Mouse (Mus musculus) embryo, embryonic 10 days (tissue): ENCODE data around the gene Incenp.
A peak's percentile ranks its signal among the peaks of the same experiment; 100 is the strongest.
"Not testable (repeated sequence)": the region's sequence is repeated elsewhere in the genome, so short reads cannot be mapped to it uniquely, and the experiment has no call there.

Experiments
- DNase-seq: peaks from one replicate; pipeline ENCODE4 v3.0.0-alpha.2; 2015; ENCODE audit warnings: low spot score

Incenp gene

DNA sequence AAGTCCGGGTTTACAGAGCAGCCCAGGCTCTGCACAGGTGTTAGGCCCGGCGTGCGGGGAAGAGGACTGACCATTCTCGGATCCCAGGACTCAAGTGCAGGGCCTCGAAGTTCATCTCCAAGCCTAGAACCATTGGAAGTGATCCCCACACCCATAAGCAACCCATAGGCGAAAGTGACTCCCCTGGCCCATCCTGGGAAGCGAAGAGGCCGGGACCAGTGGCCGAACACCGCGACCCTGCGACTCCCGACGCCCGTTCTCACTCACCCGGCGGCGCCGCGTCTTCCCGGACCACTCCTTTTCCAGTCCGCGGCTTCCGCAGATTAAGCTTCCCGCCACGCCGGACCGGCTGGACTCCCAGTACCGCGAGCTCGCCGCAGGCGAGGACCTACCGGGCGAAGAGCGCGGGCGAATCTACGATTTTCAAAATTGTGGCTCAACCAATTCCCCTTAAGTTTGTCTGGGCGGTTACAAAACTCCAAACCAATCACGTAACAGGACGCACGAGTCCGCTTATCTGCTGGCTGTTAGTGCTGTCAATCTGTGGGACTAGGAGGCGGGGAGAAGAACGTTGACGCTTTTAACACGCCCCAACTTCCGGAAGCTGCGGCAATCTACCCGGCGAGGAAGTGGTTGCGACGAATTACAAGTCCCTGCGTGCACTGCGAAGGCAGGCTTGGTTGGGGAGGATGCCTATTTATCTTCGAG lies at the start of gene Incenp:
TSS of gene Incenp (minus strand) at position 480 of the 708 bp plus-strand sequence.
- DNase-seq = peak; percentile 98

DNA sequence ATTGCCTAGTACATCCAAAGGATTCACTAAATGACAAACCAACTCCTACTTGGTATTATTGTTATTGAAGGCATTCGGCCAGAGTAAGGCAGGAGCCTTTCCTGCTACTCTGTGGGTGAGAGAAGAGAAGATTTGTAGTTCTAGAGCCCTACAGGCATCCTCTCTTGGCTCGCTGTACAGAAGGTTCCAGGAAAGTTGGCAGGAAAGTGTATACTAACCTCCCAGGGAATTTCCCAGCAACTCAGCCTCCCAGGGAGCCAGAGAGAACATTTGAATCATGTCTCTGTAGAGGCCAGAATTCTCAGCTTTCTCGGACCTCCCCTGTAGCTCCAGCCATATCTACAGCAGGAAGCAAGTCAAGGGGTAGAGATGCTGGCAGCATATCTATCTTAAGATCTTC lies 47.6 kb upstream of the Incenp start:
- no peak for DNase-seq

DNA sequence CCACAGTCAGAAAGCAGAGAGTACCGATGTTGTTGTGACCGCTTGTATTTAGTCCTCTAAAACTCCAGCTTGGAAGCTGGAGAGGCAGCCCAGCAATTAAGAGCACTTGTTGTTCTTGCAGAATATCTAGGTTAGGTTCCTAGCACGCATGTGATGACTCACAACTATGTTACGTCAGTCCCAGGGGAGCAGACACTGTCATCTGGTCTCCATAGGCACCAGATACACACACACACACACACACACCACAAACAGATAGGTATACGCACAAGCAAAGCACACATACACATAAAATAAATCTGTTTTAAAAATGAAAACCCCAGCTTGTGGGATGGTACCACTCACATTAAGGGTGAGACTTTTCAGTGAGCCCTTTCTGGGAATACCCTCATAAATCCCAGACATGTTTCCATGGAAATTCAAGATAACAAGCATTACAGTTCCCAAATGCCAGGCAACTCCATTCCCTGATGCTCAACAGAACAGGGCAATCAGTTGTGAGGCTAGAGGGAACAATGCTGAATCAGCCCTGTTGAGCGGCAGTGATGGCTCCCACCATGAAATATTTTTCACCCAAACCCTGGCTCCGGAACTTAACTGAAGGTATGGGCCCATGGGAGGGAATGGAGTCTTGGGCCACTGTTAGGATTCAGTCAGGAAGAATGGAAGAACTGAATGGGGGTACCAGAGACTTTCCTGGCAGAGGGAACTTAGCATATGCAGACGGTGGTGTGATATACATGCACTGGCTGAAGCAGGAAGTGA lies 46.6 kb upstream of the Incenp start:
- no peak for DNase-seq

DNA sequence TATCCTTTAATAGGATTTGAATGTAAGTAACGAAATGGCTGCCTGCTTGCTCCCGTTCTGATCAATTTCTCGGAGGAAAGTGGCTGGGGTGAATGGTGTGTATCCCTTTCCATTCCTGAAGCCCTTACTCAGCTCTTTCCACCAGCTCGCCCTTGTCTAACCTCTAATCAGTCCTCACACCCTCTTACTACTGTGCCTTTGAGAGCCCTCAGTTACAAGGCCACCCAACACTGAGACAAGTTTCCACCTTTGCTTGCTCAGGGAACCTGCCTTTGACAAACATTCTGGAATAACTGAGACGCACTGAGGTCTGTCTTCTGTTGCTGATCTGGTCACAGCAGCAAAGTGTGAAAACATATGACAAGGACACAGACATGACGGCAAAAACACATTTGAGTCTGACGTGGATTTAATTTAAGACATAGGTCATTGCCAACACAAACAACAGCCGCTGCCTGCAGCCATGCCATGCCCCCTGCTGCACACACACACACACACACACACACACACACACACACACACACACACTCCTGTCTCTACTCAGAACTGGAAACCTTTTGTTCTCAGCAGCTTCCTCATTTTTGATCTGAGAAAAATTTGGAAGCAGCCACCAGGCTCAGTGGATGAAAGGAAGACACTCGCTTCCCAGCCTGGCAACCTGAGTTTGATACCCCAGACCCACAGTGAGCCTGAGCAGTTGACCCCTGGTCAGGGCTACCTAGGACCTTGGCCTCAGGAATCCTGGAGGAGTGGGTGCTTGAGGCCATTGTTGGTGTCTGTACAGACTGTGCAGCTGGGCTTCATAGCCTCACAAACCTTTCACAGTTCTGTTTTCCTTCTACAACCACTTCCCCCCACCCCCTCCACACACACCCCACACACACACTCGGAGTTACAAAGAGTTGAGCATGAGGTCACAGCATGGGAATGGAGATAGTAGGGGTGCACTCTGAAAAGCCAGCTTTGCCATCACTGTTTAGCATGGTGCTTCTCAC lies 43.5 kb upstream of the Incenp start:
- DNase-seq = no peak

DNA sequence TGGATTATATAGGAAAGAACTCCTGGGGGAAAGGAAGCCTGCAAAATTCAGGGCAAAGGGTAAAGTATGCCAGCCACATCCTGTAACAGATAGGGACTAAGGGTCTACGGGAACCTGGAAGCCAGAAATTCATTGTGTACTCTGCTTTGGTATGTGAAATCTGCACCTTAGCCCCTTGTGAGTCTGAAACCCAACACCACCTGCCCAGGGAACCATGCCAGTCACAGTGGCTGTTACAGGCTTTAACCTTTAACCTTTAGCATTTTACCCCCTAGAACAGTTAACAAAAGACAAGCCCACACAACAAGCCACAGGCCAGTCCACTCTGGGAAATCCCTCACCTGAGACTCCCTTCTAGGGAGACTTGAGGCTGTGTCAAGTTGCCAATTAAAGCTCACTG lies 42.5 kb upstream of the Incenp start:
- peak; percentile 26 for DNase-seq

DNA sequence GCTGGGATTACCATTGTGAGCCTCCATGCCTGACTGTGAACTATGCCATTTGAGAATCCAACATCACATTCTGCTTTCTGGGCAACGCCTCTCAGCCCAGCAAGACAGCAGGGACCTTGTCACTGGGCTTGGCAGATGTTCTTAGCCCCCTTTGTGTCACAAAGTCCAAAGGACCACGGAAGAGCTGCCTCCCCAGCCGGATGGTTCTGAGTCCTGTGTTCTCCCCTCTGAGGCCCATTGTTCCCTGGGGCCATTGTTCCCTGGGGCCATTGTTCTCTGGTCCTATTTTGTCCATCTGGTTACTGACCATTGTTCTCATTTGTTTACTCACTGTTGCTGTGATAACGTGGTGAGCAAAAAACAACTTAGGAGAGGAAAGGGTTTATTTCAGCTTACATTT lies 41.6 kb upstream of the Incenp start:
- peak; percentile 21 for DNase-seq

DNA sequence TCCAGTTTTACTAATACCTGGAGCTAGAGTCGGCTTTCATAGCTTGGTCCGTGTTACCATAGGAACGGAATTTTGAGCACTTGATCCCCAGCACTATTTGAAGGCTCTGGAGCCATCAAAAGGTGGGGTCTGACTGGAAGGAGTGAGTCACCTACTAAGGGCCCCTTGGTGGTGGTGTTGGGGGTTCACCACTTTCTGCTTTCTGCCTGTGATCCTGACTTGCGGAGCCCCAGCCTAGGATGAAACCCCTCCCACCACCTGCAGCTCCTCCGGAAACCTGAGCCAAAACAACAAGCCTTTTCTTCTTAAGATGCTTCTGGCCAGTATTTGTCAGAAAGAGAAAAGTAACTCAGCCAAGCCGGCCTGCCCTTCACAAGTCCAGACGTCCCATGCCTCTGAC lies 40.5 kb upstream of the Incenp start:
- DNase-seq = no peak

DNA sequence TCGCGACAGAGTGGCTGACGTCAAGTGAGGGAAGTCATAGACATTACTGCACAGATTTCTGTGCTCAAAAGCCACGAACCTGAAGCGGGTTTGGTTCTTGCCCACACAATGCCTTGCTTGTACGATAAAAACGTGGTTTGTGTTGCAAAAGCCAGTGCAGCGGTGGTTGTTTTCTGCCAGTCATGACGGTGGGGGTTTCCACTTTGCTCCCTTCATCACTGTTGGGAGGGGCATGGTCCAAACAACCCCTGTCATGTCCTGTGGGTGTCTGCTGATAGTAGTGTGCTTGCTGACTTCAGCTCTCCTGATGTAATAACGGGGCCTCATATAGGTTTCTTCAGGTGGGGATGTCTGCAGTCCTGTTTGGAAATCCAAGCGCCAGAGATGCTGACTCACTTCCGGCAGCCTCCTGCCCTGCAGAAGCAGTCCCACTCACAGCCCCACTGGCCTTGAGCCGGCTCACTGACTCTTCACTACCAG lies 39.5 kb upstream of the Incenp start:
- no peak for DNase-seq

DNA sequence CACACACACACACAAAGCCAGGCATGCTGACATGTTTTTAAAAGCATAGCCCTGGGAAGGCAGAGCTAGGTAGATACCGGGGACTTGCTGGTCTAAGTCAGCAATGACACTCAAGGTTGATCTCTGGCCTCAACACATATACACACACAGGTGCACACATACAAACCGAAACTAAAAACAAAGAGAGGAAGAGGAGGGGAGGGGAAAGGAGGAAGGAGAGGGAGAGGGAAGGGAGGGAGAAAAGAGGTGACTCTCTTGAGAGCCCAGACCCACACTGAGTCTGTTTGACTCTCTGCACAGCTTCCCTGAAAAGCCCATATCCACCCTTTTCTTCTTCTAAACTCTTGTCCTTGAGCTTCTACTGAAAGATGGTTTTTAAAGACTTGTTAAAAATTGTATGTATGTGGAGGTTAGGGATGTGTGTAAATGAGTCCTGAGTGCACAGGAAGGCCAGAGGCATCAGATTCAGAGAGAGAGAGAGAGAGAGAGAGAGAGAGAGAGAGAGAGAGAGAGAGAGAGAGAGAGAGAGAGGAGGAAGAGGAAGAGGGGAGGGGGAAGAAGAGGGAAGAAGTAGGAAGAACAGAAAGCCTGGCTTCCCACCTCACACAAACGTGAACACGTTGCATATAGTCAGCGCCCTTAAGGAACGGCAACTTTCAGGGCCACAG lies 38.9 kb upstream of the Incenp start:
- no peak for DNase-seq

DNA sequence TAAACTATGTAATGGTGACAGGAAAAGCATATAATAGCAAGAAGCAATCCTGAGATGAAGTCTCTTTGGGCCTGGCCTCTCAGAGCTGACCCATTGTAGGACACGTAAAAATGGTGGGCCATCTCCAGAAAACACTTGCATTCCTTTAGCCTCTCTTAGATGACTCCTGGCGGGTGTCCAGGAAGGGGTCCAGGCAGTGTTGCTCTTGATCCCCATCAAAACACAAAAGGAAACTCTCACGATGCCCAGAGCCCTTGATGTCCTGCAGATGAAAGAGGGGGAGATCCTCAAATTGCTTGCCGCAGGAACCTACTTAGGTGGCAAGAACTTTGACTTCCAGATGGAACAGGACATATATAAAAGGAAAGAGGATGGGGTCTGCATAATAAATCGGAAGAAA lies 38.1 kb upstream of the Incenp start:
- no peak for DNase-seq

DNA sequence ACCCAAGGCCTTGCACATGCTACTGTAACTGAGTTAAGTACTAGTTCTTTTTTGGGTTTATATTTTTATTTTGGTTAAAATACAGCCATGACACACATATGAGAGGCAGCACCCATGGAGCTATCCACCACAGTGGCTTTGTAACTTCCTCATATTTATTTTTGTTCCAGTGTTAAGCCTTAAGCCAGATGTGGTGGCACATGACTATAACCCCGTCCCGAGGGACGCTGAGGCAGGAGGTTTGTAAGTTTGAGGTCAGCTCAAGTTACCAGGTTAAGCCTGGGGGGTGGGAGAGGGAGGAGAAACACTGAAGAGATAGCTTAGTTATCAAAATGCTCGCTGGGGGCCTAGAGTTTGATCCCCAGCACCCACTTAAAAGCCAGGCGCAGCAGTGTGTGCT lies 37.2 kb upstream of the Incenp start:
- no peak for DNase-seq

DNA sequence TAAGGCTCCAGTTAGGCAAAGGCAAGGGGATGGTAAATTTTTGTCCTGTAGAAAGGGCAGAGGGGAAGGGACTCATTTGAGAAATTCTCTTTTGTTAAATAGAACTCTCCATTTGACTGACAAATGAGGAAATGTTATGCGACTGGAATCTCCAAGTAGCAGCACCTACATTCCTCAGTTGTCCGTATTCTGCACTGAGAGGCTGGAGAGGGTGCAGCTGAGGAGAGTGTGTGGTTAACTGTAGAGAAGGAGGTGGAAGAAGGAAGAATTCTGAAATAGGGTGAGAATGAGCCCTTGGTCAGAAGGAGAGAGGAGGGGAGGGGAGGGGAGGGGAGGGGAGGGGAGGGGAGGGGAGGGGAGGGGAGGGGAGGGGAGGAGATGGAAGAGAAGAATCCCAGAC lies 34.6 kb upstream of the Incenp start:
- no peak for DNase-seq

DNA sequence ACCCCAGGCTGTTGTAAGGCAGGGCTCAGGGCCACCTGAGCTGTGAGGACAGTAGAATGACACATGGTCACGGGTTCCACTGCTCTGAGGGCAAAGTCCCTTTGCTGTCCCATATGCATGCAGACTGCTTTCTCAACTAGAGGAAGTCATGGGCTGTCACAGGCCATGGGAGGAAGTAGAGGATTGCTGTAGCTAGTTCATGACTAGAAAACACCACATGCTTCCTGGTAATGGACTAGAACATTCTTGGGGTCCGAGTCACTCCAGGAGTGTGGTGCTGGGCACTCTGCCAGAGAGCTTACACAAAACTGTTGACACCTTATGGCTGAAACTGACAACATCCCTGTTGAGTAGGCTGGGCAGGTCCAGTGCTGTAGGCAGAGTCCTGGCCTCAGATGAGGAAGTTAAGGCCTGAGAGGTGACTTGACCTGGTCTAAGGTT lies 31.8 kb upstream of the Incenp start:
- DNase-seq = not testable (repeated sequence)

DNA sequence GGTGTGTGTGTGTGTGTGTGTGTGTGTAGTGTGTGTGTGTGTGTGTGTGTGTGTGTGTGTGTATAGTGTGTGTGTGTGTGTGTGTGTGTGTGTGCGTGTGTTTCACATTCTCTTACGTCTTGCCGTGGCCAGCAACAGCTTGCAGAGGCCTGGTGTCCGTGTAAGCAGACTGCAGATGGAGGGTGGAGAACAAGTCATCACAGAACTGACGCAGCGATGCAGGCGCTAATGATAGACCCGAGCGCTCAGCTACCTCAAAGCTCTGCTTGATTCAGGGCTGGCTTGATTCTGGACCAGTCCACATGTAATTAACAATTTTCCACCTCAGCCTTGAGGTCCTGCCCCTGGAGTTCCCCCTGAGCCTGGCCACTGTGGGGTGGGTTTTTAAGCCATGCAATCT lies 28.7 kb upstream of the Incenp start:
- DNase-seq = no peak

DNA sequence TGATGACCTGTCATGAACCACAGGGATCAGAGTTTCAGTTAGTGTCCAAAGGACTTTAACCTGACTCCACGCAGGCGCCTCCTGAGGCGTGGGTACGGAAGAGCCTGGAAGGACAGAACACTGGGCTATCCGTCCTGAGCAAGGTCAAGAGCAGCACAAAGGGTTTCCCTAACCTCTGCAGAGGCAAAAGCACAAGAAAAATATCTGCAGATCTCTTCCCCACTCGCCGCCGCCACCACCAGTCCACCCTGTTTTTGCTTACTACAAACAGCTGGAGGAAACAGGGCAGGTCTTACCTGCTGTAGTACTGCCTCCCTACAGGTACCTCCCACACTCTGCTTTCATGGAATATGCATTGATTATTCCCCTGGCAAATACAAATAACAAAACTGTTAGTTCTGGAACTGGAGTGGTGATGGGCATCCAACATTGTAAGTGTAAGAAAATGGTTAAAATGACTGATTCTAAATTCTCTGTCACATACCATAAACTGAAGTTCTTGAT lies 25.5 kb upstream of the Incenp start:
- DNase-seq = no peak

DNA sequence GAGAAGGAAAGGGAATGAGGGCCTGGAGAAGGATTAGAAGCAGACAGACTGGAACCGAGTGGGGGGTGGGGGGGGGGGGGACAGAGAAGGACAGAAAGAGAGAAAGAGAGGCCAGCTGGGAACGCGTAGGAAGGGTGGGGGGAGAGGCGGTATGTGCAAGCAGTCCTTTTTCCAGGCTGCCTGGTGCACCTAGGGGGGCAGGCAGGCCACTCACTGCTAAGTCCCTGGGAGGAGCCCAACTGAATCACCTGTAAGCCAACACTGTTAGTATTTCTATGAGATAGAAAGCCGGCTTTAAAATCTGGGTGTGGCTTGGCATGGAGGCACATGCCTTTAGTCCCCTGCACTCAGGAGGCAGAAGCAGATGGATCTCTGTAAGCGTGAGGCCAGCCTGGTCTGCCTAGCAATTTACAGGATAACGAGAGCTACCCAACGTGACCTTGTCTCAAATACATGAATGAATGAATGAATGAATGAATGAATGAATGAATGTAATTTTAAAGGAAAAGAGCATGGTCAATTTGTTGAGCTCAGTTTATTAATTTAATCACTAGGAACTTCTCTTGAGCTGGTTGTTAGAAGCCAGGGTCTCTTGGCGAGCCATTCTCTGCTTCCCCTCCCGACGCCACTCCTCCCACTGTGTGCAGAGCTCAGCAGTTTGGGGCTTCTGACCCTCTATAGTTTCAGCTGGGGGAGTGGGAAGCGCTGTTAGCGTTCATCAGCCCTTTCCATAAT lies 24.9 kb upstream of the Incenp start:
- DNase-seq = no peak

DNA sequence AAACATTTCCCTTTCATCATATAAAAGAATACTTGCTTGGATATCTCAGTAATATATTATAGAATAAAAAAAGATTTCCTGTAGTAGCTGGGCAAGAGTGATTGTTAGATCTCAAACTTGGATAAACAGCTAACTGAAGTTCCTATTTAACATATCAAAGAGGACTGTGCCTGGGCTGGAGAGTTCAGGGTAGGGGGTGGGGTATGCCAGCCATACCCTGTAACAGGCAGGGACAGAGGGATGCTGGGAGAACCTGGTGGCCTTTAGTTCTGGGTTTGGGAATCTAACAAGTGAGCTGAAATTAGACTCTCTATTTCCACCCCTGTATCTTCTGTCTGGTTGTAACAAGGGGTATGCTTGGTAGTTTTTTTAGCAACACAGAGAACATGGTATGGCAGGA lies 23.7 kb upstream of the Incenp start:
- DNase-seq = no peak

DNA sequence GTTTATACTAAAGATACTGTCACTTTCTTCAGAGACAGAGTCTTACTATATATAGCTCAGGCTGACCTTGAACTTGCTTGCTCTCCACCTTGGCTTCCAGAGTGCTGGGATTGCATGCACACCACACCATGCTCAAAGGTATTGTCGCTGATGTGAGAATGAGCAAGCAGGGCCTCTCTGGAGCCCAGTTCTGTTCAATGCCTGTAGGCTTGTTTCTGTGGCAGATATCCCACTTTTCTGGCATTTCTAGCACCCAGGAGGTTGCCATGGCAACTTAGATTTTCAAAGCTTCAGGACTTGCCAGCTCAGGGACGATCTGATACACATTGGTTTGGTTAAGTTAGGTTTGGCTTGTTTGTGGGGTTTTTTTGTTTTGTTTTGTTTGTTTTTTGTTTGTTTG lies 22.9 kb upstream of the Incenp start:
- peak; percentile 49 for DNase-seq

DNA sequence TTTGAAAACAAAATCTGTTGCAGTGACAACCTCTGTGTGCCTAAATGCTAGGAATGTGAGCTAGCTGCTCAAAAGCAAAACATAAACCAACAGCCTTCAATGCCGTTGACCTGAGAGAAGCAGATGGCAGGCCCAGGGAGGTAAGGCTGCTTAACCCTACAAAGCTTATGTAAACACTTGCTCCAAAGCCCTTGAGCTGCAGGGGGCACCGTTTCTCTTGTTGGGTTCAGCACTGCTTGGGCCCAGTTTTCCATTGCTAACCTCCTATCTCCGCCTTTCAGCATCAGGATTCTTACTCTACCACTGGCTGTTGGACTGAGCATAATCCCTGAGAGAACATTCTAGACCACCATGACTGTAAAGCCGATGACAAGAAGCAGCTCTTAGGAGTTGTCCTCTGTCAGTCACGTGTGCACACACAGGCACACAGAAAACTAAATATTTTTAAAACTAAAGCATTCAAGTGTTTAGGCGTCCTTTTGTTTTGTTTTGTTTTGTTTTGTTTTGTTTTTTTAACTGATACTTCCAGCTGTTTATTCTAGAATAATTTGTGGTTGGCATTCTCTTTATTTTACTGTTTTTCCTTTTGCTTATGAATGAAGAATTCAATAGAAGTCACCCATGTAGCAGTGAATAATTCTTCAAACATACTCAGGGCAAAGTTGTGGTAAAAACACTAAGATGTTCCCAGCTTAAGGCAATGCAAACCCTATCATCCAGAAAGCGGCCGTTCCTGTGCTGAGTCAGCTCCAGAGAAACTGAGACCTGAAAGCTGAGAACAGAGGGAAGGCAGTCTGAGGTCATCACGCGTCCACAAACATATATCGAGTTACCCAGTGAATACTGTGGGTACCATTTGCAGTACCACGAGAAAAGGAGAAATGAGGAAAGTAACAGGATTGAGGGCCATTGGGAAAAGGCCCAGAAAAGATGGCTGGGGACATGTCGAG lies 21.8 kb upstream of the Incenp start:
- DNase-seq = peak; percentile 76
